24 mouse cellular contexts compared by ENCODE assay signal in the genomic region with DNA sequence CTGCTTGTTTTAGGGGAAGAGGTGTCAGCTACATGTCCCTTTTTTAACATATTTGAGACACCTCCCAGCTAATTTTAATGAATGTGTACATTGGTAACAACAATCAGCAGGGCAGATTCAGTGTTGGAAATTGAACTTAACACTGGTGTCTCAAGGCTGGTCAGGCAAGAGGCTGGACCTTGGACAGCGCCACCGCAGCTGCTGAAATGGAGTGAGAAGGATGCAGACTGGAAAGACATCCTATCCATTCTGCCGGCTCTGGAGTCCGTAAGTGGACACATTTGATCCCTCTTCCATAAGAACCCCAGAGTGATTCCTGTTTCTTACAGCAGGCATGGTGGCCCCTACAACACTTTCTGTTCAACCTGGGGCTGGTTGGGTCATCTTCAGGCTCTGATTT. TPM values are rescaled to one million over a fixed set of nuclear protein-coding genes. Genes with fewer than 3 reads are reported as not detected.
DNase-seq lines count a peak whose midpoint lies in the region; ATAC-seq lines count a peak whose summit lies in the region.
"Had no signal": no experiment of that assay in that cellular context is flagged by ENCODE, and none has a peak within 500 bp of the region (broad histone marks: within the 10 kb centered on the region; RNA-seq: fewer than 3 reads in every experiment).

No protein-coding gene starts in this region.

- H3K4me2 ChIP-seq in kidney, embryonic 14.5 days (replicated peaks; ENCODE audit: low read depth, low read length): no peak overlapping the region
- no peak overlapping the region for H3K4me2 ChIP-seq in limb, embryonic 11.5 days (ENCODE audit: low read depth, severe bottlenecking)
- H3K4me2 ChIP-seq: embryonic facial prominence, embryonic 13.5 days; heart, embryonic 15.5 days; hindbrain, embryonic 15.5 days; liver, embryonic 12.5 days; neural tube, embryonic 12.5 days had no signal

- H3K27me3 ChIP-seq in kidney, embryonic 14.5 days (ENCODE audit: control insufficient read depth, insufficient read depth, low read length): no peaks in the 10 kb centered on the region
- peaks cover 2% of the 10 kb centered on the region; the same call in 1 of the 2 replicates for H3K27me3 ChIP-seq in limb, embryonic 11.5 days (ENCODE audit: control insufficient read depth, insufficient read depth, low read length)
- H3K27me3 ChIP-seq: hindbrain, embryonic 15.5 days; liver, embryonic 12.5 days; megakaryocyte, embryonic 14.5 days; neural tube, embryonic 12.5 days had no signal

- H3K27ac ChIP-seq in kidney, embryonic 14.5 days (ENCODE audit: low read depth, low read length): no peak overlapping the region
- no peak overlapping the region for H3K27ac ChIP-seq in limb, embryonic 11.5 days (replicated peaks; ENCODE audit: low read depth, low read length)
- H3K27ac ChIP-seq: embryonic facial prominence, embryonic 13.5 days; heart, adult 2 months; heart, embryonic 15.5 days; hindbrain, embryonic 15.5 days; liver, embryonic 12.5 days; neural tube, embryonic 12.5 days had no signal

- H3K36me3 ChIP-seq in kidney, embryonic 14.5 days (ENCODE audit: control insufficient read depth, insufficient read depth, low read length): no peaks in the 10 kb centered on the region
- no peaks in the 10 kb centered on the region for H3K36me3 ChIP-seq in limb, embryonic 11.5 days (ENCODE audit: control insufficient read depth, insufficient read depth, low read length)
- H3K36me3 ChIP-seq: embryonic facial prominence, embryonic 13.5 days; heart, embryonic 15.5 days; hindbrain, embryonic 15.5 days; liver, embryonic 12.5 days; neural tube, embryonic 12.5 days had no signal

- H3K4me1 ChIP-seq in kidney, embryonic 14.5 days (ENCODE audit: control insufficient read depth, insufficient read depth, low read length): no peaks in the 10 kb centered on the region
- H3K4me1 ChIP-seq in limb, embryonic 11.5 days (ENCODE audit: control insufficient read depth, insufficient read depth, low read length): no peaks in the 10 kb centered on the region
- H3K4me1 ChIP-seq: embryonic facial prominence, embryonic 13.5 days; heart, embryonic 15.5 days; hindbrain, embryonic 15.5 days; liver, embryonic 12.5 days; megakaryocyte, embryonic 14.5 days; neural tube, embryonic 12.5 days had no signal

- no peak for ATAC-seq in kidney, embryonic 14.5 days (ENCODE audit: low FRiP score, low TSS enrichment)
- no peak for ATAC-seq in limb, embryonic 11.5 days (ENCODE audit: insufficient number of reproducible peaks, low FRiP score, low TSS enrichment, low read depth)
- ATAC-seq in megakaryocyte progenitor cell, adult 5-6 weeks (replicated peaks; ENCODE audit: poor library complexity): no peak
- ATAC-seq: activated CD4-positive, CD25-positive, alpha-beta regulatory T cell, adult 4 months; forebrain, postnatal 0 days; liver, embryonic 12.5 days; midbrain, embryonic 16.5 days had no signal

- H3K9ac ChIP-seq in kidney, embryonic 14.5 days (ENCODE audit: low read depth, low read length): no peak overlapping the region
- no peak overlapping the region for H3K9ac ChIP-seq in limb, embryonic 11.5 days (ENCODE audit: low read length)
- H3K9ac ChIP-seq: embryonic facial prominence, embryonic 13.5 days; forebrain, postnatal 0 days; heart, embryonic 15.5 days; hindbrain, embryonic 15.5 days; liver, embryonic 12.5 days; neural tube, embryonic 12.5 days had no signal

- 22% methylated on average over 4 of the region's 4 CpGs for WGBS in kidney, embryonic 14.5 days
- 38% methylated on average over 4 of the region's 4 CpGs for WGBS in limb, embryonic 11.5 days

- no peak overlapping the region for H3K4me3 ChIP-seq in kidney, embryonic 14.5 days (ENCODE audit: low read length)
- no peak overlapping the region for H3K4me3 ChIP-seq in limb, embryonic 11.5 days (ENCODE audit: low read depth, low read length)
- H3K4me3 ChIP-seq: embryonic facial prominence, embryonic 13.5 days; heart, adult 2 months; heart, embryonic 15.5 days; hindbrain, embryonic 15.5 days; liver, embryonic 12.5 days; megakaryocyte, embryonic 14.5 days; neural tube, embryonic 12.5 days had no signal

- peak; percentile 74 for DNase-seq in embryo, embryonic 10 days (ENCODE audit: low spot score)
- no peak for DNase-seq in embryo, embryonic 9.5 days (ENCODE audit: extremely low spot score)
- DNase-seq in kidney, postnatal 4 days: peak; percentile 77 to 78
- peak; percentile 57 for DNase-seq in embryo, embryonic 10.5 days (ENCODE audit: low spot score)
- DNase-seq in limb, embryonic 11.5 days (ENCODE audit: low spot score): peak; percentile 71
- DNase-seq in lung, postnatal 14 days: no peak
- DNase-seq: cerebellum, postnatal 14 days; forebrain, postnatal 0 days; gastrocnemius, postnatal 10 days; heart, adult 2 months; kidney, adult 18-20 months; layer of hippocampus, postnatal 36 days; right cerebral cortex, postnatal 4 days had no signal

- no peaks in the 10 kb centered on the region for H3K9me3 ChIP-seq in kidney, embryonic 14.5 days (ENCODE audit: control insufficient read depth, low read length)
- no peaks in the 10 kb centered on the region for H3K9me3 ChIP-seq in limb, embryonic 11.5 days (ENCODE audit: control insufficient read depth, low read length)
- H3K9me3 ChIP-seq: embryonic facial prominence, embryonic 13.5 days; heart, embryonic 15.5 days; hindbrain, embryonic 15.5 days; liver, embryonic 12.5 days; megakaryocyte, embryonic 14.5 days; neural tube, embryonic 12.5 days had no signal

RNA-seq across cellular contexts. Expression of a gene that starts 14.3 kb away (rescaled TPM):
- polyA plus RNA-seq in kidney, embryonic 14.5 days (2014; fragmentation: Nextera tagmentation; extraction: Ambion mirVana): 2.0 and 2.5 TPM in 2 replicates
- polyA plus RNA-seq in limb, embryonic 11.5 days (2014; fragmentation: Nextera tagmentation; extraction: Ambion mirVana): 3.5 and 4.6 TPM in 2 replicates
- total RNA-seq in megakaryocyte progenitor cell, adult 5-6 weeks (2015): not detected in 2 replicates
- not detected in 2 replicates for total RNA-seq in megakaryocyte progenitor cell, adult 5-6 weeks (2017)
- total RNA-seq: heart, adult 2 months had no signal
- polyA plus RNA-seq: activated CD4-positive, CD25-positive, alpha-beta regulatory T cell, adult 4 months; heart, adult 2 months; liver, embryonic 12.5 days; lung, embryonic 16.5 days had no signal

Comparison
In these comparisons a context has a peak if more than half of its experiments do, and no peak if none do; other contexts are left out.
1. DNase-seq: peak in embryo, embryonic 10 days (single experiment), kidney, postnatal 4 days (2 of 2), embryo, embryonic 10.5 days (single experiment) and limb, embryonic 11.5 days (single experiment); none in embryo, embryonic 9.5 days (single experiment) and lung, postnatal 14 days (single experiment).